Mouse (Mus musculus) neural tube, embryonic 11.5 days (tissue): Measurements from ENCODE around the gene Adamts14. TPM values are rescaled to one million over a fixed set of nuclear protein-coding genes. Genes with fewer than 3 reads are reported as not detected.

Experiments
- ATAC-seq: fragments of 200-750 bp; cut with Nextera tagmentation; 2 replicates; pipeline ENCODE4 v1.8.0; 2017; ENCODE audit warnings: moderate number of reproducible peaks, mild to moderate bottlenecking, moderate TSS enrichment, moderate library complexity; ENCODE audit not compliant: insufficient read depth, low FRiP score, low TSS enrichment
- DNase-seq: peaks from one replicate; pipeline ENCODE4 v3.0.0-alpha.2; 2015; ENCODE audit warnings: low spot score
- H3K27ac ChIP-seq: fragments of 300-500 bp; sonication (generic); 2 replicates; pipeline ENCODE4 v1.5.1; 2014; ENCODE audit warnings: low read depth, mild to moderate bottlenecking, low read length
- H3K27me3 ChIP-seq: fragments of 300-500 bp; sonication (generic); 2 replicates; pipeline ENCODE4 v1.6.1; 2014; ENCODE audit warnings: mild to moderate bottlenecking, low read length, mixed read lengths; ENCODE audit not compliant: control insufficient read depth, insufficient read depth
- H3K36me3 ChIP-seq: fragments of 300-500 bp; sonication (generic); 2 replicates; pipeline ENCODE4 v1.6.1; 2014; ENCODE audit warnings: mild to moderate bottlenecking, low read length, moderate library complexity, mixed read lengths; ENCODE audit not compliant: control insufficient read depth, insufficient read depth
- H3K4me1 ChIP-seq: fragments of 300-500 bp; sonication (generic); 2 replicates; pipeline ENCODE4 v1.6.1; 2014; ENCODE audit warnings: low read length, mixed read lengths; ENCODE audit not compliant: control insufficient read depth, insufficient read depth
- H3K4me2 ChIP-seq: fragments of 300-500 bp; sonication (generic); 2 replicates; pipeline ENCODE4 v1.6.1; 2014; ENCODE audit warnings: low read depth, mild to moderate bottlenecking, moderate library complexity
- H3K4me3 ChIP-seq: fragments of 300-500 bp; sonication (generic); 2 replicates; pipeline ENCODE4 v1.5.1; 2014; ENCODE audit warnings: low read depth, low read length
- H3K9ac ChIP-seq: fragments of 300-500 bp; sonication (generic); 2 replicates; pipeline ENCODE4 v1.6.1; 2014; ENCODE audit warnings: mild to moderate bottlenecking, low read length
- H3K9me3 ChIP-seq: fragments of 300-500 bp; sonication (generic); 2 replicates; pipeline ENCODE4 v1.6.1; 2016; ENCODE audit warnings: low read length; ENCODE audit not compliant: control insufficient read depth
- WGBS: fragments of 180-500 bp; shearing (Covaris S2); extraction: QIAGEN DNeasy Blood & Tissue Kit; methylation state at CpG from one replicate; pipeline ENCODE4 v1.1.7; 2014; 5-methylcytosine and 5-hydroxymethylcytosine counted together
- polyA plus RNA-seq: library from polyadenylated mRNA; unstranded; fragments of >200 nt; fragmentation: Nextera tagmentation; extraction: Ambion mirVana; gene quantifications from 2 replicates; pipeline ENCODE4 v1.2.1, GENCODE M21; 2014

Gene Adamts14
- polyA plus RNA-seq, 1 experiment from 2014 or later, result 0.34 TPM

GRCm38 (mm10) chr10:61267378-61267777 is 5.9 kb downstream of the Adamts14 start:
- ATAC-seq, result no peak
- 84% methylated on average over 5 of the region's 5 CpGs for WGBS
- no peak overlapping the region for H3K4me2 ChIP-seq
- no peaks in the 10 kb centered on the region for H3K27me3 ChIP-seq
- no peaks in the 10 kb centered on the region for H3K4me1 ChIP-seq
- no peaks in the 10 kb centered on the region for H3K9me3 ChIP-seq
- H3K4me3 ChIP-seq, result no peak overlapping the region
- no peak overlapping the region for H3K27ac ChIP-seq
- H3K36me3 ChIP-seq, result no peaks in the 10 kb centered on the region
- DNase-seq, result no peak
- H3K9ac ChIP-seq, result no peak overlapping the region

- Histone ChIP-seq H3K27me3 (no peaks in the 10 kb centered on the region), H3K27ac (no peak overlapping the region), H3K9me3 (no peaks in the 10 kb centered on the region), H3K4me3 (no peak overlapping the region), H3K4me2 (no peak overlapping the region), H3K4me1 (no peaks in the 10 kb centered on the region), H3K36me3 (no peaks in the 10 kb centered on the region), H3K9ac (no peak overlapping the region)
- 82% methylated on average over 8 of the region's 8 CpGs for WGBS
- ATAC-seq, result no peak
- DNase-seq, result no peak
Measured at GRCm38 (mm10) chr10:61263606-61264005, 9.6 kb downstream of the Adamts14 start.

- H3K9me3 ChIP-seq, result no peaks in the 10 kb centered on the region
- no peak overlapping the region for H3K9ac ChIP-seq
- no peaks in the 10 kb centered on the region for H3K27me3 ChIP-seq
- DNase-seq (no peak), ATAC-seq (no peak)
- no peak overlapping the region for H3K27ac ChIP-seq
- H3K4me1 ChIP-seq, result no peaks in the 10 kb centered on the region
- 80% methylated on average over 13 of the region's 13 CpGs for WGBS
- H3K4me3 ChIP-seq, result no peak overlapping the region
- H3K4me2 ChIP-seq, result no peak overlapping the region
- H3K36me3 ChIP-seq, result no peaks in the 10 kb centered on the region
Measured at GRCm38 (mm10) chr10:61261229-61262156, 11.7 kb downstream of the Adamts14 start.

- no peak overlapping the region for H3K27ac ChIP-seq
- H3K9me3 ChIP-seq, result no peaks in the 10 kb centered on the region
- H3K36me3 ChIP-seq, result no peaks in the 10 kb centered on the region
- no peak overlapping the region for H3K4me2 ChIP-seq
- no peak for DNase-seq
- no peaks in the 10 kb centered on the region for H3K27me3 ChIP-seq
- H3K9ac ChIP-seq, result no peak overlapping the region
- no peak for ATAC-seq
- no peak overlapping the region for H3K4me3 ChIP-seq
- H3K4me1 ChIP-seq, result no peaks in the 10 kb centered on the region
- 75% methylated on average over 1 of the region's 1 CpGs for WGBS
Measured at GRCm38 (mm10) chr10:61258131-61258530, 15.1 kb downstream of the Adamts14 start.

- no peak overlapping the region for H3K4me3 ChIP-seq
- H3K36me3 ChIP-seq, result no peaks in the 10 kb centered on the region
- no peaks in the 10 kb centered on the region for H3K4me1 ChIP-seq
- ATAC-seq, result no peak
- no peaks in the 10 kb centered on the region for H3K27me3 ChIP-seq
- H3K9me3 ChIP-seq, result no peaks in the 10 kb centered on the region
- no peak overlapping the region for H3K27ac ChIP-seq
- no peak for DNase-seq
- no peak overlapping the region for H3K4me2 ChIP-seq
- H3K9ac ChIP-seq, result no peak overlapping the region
- 93% methylated on average over 9 of the region's 9 CpGs for WGBS
Measured at GRCm38 (mm10) chr10:61256665-61257064, 16.6 kb downstream of the Adamts14 start.

GRCm38 (mm10) chr10:61255190-61255589 is 18.0 kb downstream of the Adamts14 start:
- Histone ChIP-seq H3K4me1 (no peaks in the 10 kb centered on the region), H3K36me3 (no peaks in the 10 kb centered on the region), H3K27me3 (no peaks in the 10 kb centered on the region), H3K4me3 (no peak overlapping the region), H3K9ac (no peak overlapping the region), H3K4me2 (no peak overlapping the region), H3K9me3 (no peaks in the 10 kb centered on the region), H3K27ac (no peak overlapping the region)
- WGBS, result 91% methylated on average over 8 of the region's 8 CpGs
- ATAC-seq (no peak), DNase-seq (no peak)

- ATAC-seq (no peak), DNase-seq (no peak)
- no peaks in the 10 kb centered on the region for H3K27me3 ChIP-seq
- no peak overlapping the region for H3K4me2 ChIP-seq
- H3K9ac ChIP-seq, result no peak overlapping the region
- H3K4me1 ChIP-seq, result no peaks in the 10 kb centered on the region
- no peaks in the 10 kb centered on the region for H3K9me3 ChIP-seq
- H3K27ac ChIP-seq, result no peak overlapping the region
- no peaks in the 10 kb centered on the region for H3K36me3 ChIP-seq
- WGBS, result 92% methylated on average over 6 of the region's 6 CpGs
- no peak overlapping the region for H3K4me3 ChIP-seq
Measured at GRCm38 (mm10) chr10:61254761-61255160, 18.5 kb downstream of the Adamts14 start.

GRCm38 (mm10) chr10:61249951-61250350 is 23.3 kb downstream of the Adamts14 start:
- H3K4me3 ChIP-seq, result no peak overlapping the region
- WGBS, result 9% methylated on average over 2 of the region's 2 CpGs

GRCm38 (mm10) chr10:61248596-61249114 is 24.6 kb downstream of the Adamts14 start:
- H3K27ac ChIP-seq, result no peak overlapping the region
- H3K9ac ChIP-seq, result no peak overlapping the region
- no peak overlapping the region for H3K4me3 ChIP-seq
- H3K4me1 ChIP-seq, result no peaks in the 10 kb centered on the region
- no peak for DNase-seq
- no peak overlapping the region for H3K4me2 ChIP-seq
- 70% methylated on average over 13 of the region's 13 CpGs for WGBS
- H3K36me3 ChIP-seq, result no peaks in the 10 kb centered on the region
- ATAC-seq, result no peak
- no peaks in the 10 kb centered on the region for H3K9me3 ChIP-seq
- H3K27me3 ChIP-seq, result no peaks in the 10 kb centered on the region

More at GRCm38 (mm10) chr10:61249951-61250350, 23.3 kb downstream of the Adamts14 start:
- Histone ChIP-seq H3K36me3 (no peaks in the 10 kb centered on the region), H3K4me1 (no peaks in the 10 kb centered on the region), H3K27me3 (no peaks in the 10 kb centered on the region), H3K4me2 (no peak overlapping the region), H3K9ac (no peak overlapping the region), H3K9me3 (no peaks in the 10 kb centered on the region), H3K27ac (no peak overlapping the region)
- no peak for ATAC-seq
- DNase-seq, result no peak
